Mouse (Mus musculus) granulocyte monocyte progenitor cell, adult 5-6 weeks (primary cell): ENCODE measurements around the gene Nucb2. TPM values are rescaled to one million over a fixed set of nuclear protein-coding genes. Genes with fewer than 3 reads are reported as not detected.

Experiments
- ATAC-seq: replicated peaks from 2 replicates; pipeline ENCODE4 v1.8.0; 2016; ENCODE audit warnings: mild to moderate bottlenecking, moderate TSS enrichment, inconsistent platforms; ENCODE audit not compliant: poor library complexity, severe bottlenecking
- total RNA-seq, 2 experiments: library from RNA; stranded (forward) in 1 of 2; stranded (reverse) in 1 of 2; fragments of 200-712, 200-1000 nt in 1 of 2; fragments of >200 nt in 1 of 2; fragmentation: Nextera tagmentation in 1 of 2; gene quantifications; 2 replicates each; pipeline ENCODE4 v1.2.3; 2014 to 2017

The Nucb2 gene
- total RNA-seq (2014; fragmentation: Nextera tagmentation): 39.3 and 55.1 TPM in 2 replicates
- 87.7 and 106 TPM in 2 replicates for total RNA-seq (2017)

DNA sequence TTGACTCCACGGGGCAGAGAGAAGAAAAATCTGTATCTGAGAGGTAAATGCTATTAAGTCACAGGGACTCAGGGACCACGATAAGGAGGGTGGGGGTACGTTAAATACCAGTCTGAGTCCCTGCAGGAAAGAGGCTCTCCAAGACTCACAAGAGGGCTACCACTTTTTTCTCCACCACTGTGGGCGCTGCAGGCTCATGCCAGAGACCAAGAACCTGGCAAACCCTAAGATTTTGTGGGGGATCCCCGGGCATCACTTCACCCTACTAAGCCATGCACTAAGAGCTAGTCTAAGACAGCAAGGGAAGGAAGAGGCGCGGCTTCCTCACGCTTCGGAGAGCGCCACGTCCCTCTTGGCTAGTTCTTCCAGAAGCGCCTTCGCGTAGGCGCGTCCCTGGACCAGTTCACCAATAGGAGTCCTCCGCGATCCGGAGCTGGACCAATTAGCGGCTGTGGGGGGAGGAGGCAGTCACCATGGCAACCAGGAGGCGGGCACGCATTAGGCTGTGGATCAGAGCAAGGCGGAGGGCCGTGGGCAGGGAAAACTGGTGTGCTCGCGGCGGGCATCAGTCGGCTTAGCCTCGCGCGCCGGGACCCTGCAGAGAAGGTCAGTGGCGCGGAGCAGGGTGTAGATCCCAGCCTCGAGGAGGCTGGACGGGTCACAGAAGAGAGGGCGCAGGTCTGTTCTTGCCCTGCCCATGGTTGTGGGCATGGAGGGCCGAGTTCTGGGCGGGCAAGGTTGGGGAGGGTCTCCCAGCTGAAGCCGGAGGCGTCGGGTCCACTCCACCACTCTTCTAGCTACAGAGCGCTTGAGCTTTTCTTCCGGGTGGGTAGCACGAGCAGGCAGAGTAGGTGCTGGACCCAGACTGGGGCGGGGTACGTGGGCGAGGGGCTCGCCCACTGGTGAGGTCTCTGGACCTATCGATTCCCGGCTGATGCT, at the start of gene Nucb2:
TSS of gene Nucb2 (plus strand) at position 491 of the 939 bp plus-strand sequence.
- peak; percentile 99 for ATAC-seq

DNA sequence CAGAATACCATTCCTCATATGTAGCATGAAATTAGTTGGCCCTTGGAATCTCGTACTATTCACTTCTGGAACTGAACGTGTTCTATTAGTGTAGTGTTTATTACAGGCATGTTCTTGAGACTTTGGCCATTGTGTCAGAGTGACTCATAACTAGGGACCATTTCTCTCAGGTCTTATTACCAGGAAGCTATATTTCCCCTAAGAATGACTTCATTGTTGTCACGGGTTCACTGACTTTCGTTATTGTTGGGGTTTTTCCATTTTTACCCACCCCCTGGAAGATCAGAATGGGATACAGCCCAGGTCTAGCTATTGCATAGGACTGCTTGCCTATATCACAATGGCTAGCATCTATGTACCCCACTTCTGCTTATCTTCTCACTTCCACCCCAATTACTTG, 47.2 kb upstream of the Nucb2 start:
- ATAC-seq: 0 out of 2 replicates have a peak, but pooled peaks have one; percentile 3

DNA sequence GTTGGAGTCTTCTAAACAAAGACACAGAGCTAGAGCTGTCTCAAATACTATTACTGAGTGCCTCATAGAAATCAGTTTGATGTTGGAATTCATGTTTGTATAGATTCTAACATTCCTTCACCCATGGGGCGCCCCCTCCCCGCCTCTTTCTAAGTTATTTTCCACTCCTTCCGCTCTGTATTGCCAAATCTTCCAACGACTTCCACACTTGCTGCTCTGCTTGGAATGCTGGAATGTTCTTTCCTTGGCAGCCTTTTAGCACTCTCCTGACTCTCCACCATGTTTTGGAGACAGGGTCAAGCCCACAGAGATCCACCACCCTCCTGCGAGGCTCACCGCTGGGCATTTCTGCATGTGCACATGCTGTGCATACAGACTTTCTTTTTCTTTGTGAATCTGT, 46.8 kb upstream of the Nucb2 start:
- ATAC-seq: no peak

DNA sequence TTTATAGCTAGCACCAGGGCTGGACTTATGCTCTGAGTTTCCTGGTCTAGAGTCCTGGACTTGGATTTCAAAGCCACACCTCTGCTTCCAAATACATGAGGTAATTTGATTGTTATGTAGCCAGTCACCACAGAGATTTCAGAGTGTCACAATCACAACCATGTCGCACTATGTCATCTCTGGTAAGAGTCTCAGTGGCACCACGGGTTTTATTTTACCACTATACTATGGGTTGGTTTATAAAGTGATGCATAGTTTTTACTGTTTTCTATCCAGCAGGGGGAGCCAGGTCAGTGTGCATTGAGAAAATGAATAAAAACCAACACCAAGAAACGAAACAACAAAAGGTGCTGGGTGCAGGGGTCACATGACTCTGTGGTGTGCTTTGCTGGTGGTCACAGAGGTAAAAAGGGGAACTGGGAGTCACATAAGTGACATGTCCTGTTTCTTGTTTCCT, 45.2 kb upstream of the Nucb2 start:
- ATAC-seq: peak; percentile 82

DNA sequence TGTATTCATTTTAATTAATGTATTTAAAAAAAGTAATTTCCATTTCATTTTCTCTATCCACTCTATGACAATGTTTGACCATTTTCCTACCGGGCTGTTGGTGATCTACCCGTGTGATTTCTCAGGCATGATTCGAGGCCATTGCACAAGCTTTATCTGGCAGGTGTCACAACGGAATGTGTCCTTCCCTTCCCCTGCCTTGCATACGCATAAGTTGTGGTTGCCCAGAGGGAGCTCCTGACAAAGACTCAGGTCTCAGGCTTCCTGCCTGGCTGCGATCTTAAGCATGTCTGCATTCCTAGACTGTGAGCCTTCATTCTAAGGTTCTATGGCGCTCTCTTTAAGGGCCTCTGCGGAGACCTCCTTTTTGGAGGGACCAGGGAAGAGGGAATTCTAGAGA, 42.1 kb upstream of the Nucb2 start:
- peak; percentile 55 for ATAC-seq

DNA sequence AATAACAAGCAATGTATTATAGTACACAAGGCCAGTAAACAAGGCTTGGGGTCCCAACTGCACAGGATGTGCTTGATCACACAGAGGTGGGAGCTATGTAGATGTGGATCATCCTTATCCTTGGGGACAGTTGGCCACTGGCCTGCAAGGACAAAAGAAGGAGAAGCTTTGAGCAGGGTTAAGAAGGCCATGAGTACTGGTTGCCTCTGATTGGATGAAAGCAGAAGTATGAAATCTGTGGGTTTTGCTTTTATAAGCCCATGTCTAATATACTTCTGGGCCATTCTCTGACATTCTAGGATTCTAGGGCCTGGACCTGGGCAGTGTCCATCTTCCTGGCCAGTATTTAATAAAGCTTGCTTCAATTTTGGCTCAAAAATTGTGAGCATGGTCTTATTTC, 28.3 kb upstream of the Nucb2 start:
- peak; percentile 65 for ATAC-seq

DNA sequence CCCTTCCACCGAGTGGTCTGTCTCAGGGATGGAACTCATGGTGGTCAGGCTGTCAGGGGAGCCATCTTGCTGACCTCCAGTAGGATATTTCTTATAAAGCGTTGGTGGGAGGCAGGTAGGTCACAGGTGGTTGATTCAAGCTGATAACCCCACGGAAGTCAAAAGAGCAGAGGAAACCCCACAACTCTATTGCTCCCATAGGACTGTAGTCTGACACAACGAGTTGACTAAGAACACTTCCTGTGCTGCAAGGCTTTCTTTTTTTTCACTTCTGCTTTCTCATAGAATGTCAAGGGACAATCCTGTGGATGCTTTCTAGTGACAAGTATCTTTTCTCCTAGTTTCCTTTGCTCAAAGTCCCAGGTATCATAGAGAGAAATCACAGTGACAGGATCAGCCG, 27.9 kb upstream of the Nucb2 start:
- ATAC-seq: peak; percentile 88

DNA sequence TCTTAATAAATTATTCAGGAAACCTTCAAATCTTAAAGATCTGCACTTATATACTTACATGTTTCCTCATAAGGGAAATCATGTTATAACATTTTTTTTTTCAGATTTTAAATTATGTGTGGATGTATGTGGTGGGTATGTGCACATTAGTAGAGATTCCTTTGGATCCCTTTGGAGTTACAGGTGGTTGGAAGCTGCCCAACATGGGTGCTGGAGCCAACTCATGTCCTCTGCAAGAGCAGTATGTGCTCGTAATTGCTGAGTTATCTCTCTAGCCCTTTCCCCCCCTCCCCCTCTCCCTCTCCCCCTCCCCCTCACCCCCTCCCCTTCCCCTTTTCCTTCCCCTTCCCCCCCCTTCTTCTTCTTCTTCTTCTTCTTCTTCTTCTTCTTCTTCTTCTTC, 21.1 kb upstream of the Nucb2 start:
- no peak for ATAC-seq

DNA sequence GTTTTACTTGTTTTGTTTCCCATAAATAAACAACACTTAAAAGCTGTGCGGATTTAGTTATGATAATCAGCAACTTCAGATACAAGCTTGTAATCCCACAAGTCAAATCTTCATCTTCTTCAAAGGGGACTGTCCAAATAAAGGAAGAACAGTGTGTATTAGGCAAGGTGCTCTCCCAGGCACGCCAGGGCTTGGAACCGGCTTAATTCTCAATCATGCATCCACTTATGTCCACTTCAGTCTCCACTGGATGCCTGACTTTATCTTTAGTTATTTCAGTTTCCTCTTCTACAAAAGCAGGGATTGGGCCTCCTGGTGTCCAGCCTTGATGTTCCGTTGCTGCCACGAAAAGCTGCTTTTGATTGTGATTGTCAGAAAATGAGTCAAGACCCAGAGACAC, 20.4 kb upstream of the Nucb2 start:
- ATAC-seq: 0 out of 2 replicates have a peak, but pooled peaks have one; percentile 15

DNA sequence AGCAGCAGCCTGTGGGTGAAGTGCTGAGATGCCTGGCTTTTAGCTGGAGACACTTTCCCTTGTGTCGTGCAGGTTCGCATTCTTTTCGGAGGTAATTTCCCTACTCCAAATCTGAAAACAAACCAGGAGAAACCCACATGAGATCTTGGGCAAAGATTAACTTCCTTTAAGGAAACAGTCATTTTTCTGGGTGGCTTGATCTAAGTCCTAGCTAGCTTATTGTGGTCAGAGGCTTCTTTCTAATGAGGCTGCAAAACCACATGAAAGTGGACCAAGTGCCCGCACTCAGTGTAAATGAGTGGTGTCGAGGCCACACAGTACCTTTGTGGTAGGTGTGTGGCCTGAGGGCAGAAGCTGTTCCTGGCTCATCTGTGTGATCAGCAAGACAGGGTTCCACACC, 20.0 kb upstream of the Nucb2 start:
- peak; percentile 68 for ATAC-seq

DNA sequence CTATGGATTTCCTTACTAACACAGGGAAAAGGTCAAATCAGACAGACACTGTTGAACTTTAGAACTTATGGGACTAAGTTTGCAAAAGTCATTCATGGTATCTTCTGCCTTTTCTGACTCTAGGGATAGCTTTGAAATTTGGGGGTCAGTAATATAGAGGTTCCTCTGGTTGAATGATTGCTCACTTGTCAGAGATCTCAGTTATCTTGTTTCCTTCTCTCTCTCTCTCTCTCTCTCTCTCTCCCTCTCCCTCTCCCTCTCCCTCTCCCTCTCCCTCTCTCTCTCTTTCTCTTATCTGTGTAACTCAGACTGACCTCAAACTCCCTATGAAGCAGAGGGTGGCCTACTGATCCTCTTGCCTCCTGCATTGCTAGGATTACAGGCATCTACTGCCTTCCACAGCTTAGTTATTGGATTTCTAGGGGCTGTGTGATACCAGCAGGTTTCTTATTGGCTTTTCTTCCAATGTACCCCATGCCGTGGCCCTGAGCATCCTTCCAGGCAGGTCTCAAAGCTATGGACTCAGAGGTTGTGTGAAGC, 19.0 kb upstream of the Nucb2 start:
- no peak for ATAC-seq

DNA sequence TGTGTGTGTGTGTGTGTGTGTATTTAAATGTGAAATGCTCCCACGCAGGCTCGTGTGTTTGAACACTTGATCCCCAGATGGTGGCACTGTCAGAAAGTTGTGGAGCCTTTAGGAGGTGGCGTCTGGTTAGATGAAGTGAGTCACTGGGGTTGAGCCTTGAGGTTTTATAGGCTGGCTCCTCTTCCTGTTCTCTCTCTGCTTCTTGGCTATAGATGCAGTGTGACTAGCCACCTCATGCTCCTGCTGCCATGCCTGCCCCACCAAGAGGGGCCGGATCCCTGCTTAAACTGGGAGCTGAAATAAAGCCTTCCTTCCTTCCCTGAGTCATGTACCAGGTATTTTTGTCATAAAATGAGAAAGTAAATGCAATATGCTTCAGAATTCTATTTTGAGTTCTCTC, 13.1 kb upstream of the Nucb2 start:
- peak; percentile 49 for ATAC-seq

DNA sequence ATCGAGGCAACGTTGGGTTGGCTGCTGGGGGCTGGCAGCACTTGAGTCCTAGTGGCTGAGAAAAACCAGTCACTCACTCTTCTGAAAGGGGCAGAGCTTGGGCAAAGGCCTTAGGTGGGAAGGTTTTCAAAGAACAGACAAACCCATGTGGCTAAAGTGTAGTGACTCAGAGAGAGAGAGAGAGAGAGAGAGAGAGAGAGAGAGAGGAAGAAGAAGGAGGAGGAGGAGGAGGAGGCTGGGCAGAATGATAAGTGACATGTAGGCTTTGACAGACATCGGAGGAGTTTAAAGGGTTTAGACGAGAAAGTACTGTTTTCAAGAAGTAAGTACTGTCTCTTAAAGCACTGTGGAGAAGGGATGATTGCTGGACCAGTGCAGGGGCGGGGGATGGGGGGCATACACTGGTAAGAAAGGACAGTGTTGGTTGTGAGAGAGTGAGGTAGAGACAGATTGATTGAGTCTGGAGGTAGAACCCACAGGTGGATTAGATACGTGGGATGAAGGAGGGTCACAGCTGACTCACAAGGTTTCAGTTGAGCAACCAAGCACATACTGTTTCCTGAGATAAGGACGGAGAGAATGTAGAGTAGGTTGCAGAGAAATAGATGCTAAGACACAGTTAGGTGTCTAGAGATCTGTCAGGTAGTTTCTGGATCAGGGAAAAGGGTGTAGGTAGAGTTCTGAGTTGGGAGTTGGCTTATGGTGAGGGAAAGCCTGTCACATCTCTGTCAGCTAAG, 10.7 kb upstream of the Nucb2 start:
- no peak for ATAC-seq

DNA sequence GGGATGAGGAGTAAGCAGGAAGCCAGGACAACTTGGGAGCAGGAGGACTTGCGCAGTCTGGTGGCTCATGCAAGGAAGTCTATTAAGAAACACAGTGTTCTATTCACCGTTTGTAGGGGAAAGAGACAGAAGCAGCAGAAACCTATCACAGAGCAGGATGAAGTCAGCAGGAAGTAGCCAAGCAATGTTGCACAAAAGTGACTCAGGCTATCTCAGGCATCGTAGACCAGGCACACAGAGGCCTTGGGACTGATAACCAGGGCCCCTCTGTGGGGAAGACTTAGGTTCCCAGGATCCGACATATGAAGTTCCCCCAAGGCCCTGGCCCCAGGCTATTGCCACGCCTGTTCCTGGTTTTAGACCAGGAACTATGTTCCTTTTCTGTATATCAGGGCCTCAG, 9.6 kb upstream of the Nucb2 start:
- peak; percentile 76 for ATAC-seq

DNA sequence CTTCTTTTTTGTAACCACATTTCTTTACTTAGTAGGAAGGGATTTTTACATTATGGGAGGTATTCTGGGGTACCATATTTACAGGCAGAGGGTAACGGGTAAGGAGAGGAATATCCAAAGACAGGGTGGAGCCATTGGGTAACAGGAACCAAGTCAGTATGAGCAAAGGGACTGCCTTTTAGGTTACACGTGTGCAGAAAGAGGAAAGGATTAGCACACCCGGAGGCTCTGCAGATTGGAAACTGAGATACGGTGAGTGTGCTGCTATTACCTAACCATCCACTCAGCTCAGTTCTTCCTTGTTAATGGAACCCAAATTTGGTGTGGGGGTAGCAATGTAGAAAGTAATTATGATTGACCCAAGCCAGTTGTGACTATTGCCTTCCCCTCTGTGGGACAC, 7.4 kb upstream of the Nucb2 start:
- ATAC-seq: peak; percentile 15; the same call in 1 of the 2 replicates

DNA sequence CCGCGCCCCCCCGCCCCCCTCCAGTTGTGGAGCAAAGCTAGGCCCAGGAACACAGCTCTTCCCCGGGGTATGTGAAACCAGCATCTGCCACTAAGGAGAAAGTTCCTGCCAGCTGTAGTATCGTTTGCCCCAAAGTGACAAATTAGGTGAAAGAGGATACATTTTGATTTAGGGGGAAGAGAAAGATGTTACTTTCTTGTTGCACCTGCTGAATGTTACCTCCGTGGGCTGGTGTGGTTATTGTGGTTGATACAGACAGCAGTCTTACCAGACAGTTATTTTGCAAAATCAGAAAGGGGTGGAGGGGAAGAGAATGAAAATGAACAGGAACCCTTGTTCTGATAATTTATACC, 625 bp downstream of the Nucb2 start:
- ATAC-seq: peak; percentile 26

DNA sequence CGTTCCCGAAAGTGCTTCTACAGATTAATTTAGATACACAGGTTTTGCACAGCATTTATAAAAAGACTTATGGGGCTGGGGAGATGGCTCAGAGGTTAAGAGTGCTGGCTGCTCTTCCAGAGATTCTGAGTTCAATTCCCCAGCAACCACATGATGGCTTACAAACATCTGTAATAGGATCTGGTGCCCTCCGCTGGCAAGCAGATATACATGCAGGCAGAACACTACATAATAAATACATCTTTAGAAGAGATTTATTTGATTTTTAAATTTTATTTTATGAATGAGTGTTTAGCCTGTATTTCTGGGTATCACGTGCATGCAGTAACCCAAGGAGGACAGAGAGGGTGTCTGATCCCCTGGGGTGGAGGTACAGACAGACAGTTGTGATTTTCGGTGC, 9.9 kb downstream of the Nucb2 start:
- 0 out of 2 replicates have a peak, but pooled peaks have one; percentile 47 for ATAC-seq

DNA sequence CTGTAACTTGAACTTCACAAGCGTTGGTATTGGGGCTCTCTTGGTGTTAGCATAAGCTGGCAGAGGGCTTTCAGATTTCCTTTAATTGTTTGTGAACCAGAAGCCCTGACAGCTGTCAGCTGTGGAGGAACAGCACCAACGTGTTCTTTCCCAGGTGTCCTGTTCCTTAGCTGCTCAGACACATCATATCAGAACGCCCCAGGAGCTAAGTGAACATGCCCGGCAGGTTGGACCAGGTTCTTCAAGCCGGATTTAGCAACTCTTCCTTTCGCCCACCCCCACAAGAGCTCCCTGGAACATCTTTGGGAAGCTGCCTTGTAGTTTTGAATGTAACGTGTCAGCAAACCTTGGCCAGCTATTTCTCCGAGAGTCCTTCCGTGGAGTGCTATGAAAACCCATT, 10.4 kb downstream of the Nucb2 start:
- ATAC-seq: no peak

DNA sequence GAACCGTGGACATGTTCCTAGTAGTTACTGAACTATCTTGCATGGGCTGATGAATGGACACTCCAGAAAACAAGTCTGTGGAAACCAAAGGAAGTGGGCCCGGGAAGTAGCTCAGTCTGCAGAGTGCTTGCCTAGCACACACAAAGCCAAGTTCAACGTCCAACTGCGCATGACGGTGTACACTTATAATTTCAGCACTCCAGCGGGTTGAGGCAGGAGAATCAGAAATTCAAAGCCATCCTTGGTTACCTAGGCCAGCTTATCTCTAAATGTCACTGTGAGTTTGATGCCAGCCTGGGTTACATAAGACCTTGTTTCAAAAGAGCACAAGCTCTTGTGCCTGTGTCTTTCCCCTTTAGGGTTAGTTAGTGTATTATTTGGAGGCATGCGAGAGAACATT, 10.9 kb downstream of the Nucb2 start:
- peak; percentile 33 for ATAC-seq

DNA sequence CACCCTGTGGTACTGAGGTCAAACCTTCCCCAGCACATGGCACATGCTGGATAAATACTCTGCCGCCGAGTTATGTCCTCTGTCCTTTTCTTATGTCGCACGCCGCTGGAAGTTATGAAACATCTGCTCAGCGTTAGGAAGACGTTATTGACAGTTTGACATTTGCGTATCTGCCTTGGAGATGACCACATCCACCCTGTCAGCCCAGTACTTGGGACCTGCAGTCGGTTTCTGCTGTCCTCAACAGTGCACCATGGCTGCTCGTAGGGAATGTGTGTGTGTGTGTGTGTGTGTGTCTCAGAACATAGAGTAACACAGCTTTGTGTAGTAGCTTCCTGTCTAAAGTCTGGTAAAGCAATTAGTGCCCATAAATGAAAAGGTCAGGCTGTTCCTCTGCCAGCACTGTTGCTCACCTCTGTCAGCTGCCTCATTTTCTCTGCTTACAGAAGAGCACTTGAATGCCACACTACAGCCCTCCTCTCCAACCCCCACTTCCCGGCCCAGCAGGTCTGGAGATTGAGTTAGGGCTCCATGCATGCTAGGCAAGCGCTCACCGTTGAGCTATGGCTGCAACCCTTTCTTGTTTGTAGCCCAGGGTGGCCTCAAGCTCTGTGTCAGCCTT, 11.5 kb downstream of the Nucb2 start:
- ATAC-seq: peak; percentile 77

DNA sequence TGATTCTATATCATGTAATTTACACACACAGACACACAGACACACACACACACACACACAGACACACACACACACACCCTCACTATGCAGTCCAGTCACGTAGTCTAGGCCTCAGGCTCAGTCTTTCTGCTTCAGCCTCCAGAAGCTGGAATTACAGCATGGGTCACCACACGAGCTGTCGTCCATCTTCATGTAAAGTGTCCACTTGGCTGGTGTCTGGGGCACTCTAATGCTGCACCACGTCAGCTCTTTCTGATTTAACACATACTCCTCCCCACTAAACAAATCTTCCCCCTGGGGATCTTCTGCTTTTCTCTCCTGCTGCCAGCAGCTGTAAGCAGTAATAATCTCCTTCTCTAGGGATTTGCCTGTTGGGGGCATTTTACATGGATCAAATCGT, 13.1 kb downstream of the Nucb2 start:
- no peak for ATAC-seq
